Mouse (Mus musculus): ENCODE data around the gene 9930104L06Rik. TPM values are rescaled to one million over a fixed set of nuclear protein-coding genes. Genes with fewer than 3 reads are reported as not detected.

9930104L06Rik gene
- polyA plus RNA-seq (2014; fragmentation: Nextera tagmentation; extraction: Ambion mirVana) = 4.9 and 5.6 TPM in 2 replicates

- ATAC-seq (ENCODE audit: low FRiP score, low TSS enrichment) (peak; percentile 100), DNase-seq (peak; percentile 98)
- H3K27me3 ChIP-seq (ENCODE audit: control insufficient read depth, insufficient read depth, low read length) = no peaks in the 10 kb centered on the region
- WGBS = under 1% methylated on average over 52 of the region's 52 CpGs
- peaks cover 6% of the 10 kb centered on the region; the same call in 1 of the 2 replicates for H3K4me1 ChIP-seq (ENCODE audit: control insufficient read depth, insufficient read depth, low read length)
- H3K9ac ChIP-seq (replicated peaks; ENCODE audit: low read length) = peak within 1 kb of the TSS; percentile 54
- no peak within 1 kb of the TSS for H3K27ac ChIP-seq (replicated peaks; ENCODE audit: low read depth, low read length)
- peak within 1 kb of the TSS; percentile 65 for H3K4me3 ChIP-seq (replicated peaks; ENCODE audit: low read depth, low read length)
- no peaks in the 10 kb centered on the region for H3K9me3 ChIP-seq (ENCODE audit: control insufficient read depth, low read length)
- H3K36me3 ChIP-seq (ENCODE audit: control insufficient read depth, insufficient read depth, low read length) = peaks cover 28% of the 10 kb centered on the region
- H3K4me2 ChIP-seq (ENCODE audit: low read length) = peak within 1 kb of the TSS; percentile 88
These were observed at the start of gene 9930104L06Rik for GRCm38 (mm10) chr4:124936613-124937471. Gene 9930104L06Rik (plus strand): TSS chr4:124937048.

- H3K4me2 ChIP-seq (ENCODE audit: low read length) = no peak overlapping the region
- no peak overlapping the region for H3K27ac ChIP-seq (replicated peaks; ENCODE audit: low read depth, low read length)
- H3K36me3 ChIP-seq (ENCODE audit: control insufficient read depth, insufficient read depth, low read length) = no peaks in the 10 kb centered on the region
- H3K4me1 ChIP-seq (ENCODE audit: control insufficient read depth, insufficient read depth, low read length) = peaks cover 1% of the 10 kb centered on the region; the same call in 1 of the 2 replicates
- ATAC-seq (ENCODE audit: low FRiP score, low TSS enrichment) (no peak), DNase-seq (no peak)
- H3K4me3 ChIP-seq (replicated peaks; ENCODE audit: low read depth, low read length) = no peak overlapping the region
- no peaks in the 10 kb centered on the region for H3K9me3 ChIP-seq (ENCODE audit: control insufficient read depth, low read length)
- H3K9ac ChIP-seq (replicated peaks; ENCODE audit: low read length) = no peak overlapping the region
- H3K27me3 ChIP-seq (ENCODE audit: control insufficient read depth, insufficient read depth, low read length) = no peaks in the 10 kb centered on the region
- WGBS = 61% methylated on average over 7 of the region's 7 CpGs
These were observed 48.1 kb upstream of the 9930104L06Rik start for GRCm38 (mm10) chr4:124888702-124889101.

GRCm38 (mm10) chr4:124889935-124890334 is 46.9 kb upstream of the 9930104L06Rik start:
- peaks cover 5% of the 10 kb centered on the region; the same call in 1 of the 2 replicates for H3K4me1 ChIP-seq (ENCODE audit: control insufficient read depth, insufficient read depth, low read length)
- no peaks in the 10 kb centered on the region for H3K36me3 ChIP-seq (ENCODE audit: control insufficient read depth, insufficient read depth, low read length)
- no peak overlapping the region for H3K4me2 ChIP-seq (ENCODE audit: low read length)
- no peak overlapping the region for H3K4me3 ChIP-seq (replicated peaks; ENCODE audit: low read depth, low read length)
- H3K9me3 ChIP-seq (ENCODE audit: control insufficient read depth, low read length) = no peaks in the 10 kb centered on the region
- DNase-seq (no peak), ATAC-seq (ENCODE audit: low FRiP score, low TSS enrichment) (no peak)
- H3K27me3 ChIP-seq (ENCODE audit: control insufficient read depth, insufficient read depth, low read length) = peaks cover 6% of the 10 kb centered on the region; the same call in 1 of the 2 replicates
- H3K27ac ChIP-seq (replicated peaks; ENCODE audit: low read depth, low read length) = no peak overlapping the region
- 85% methylated on average over 2 of the region's 2 CpGs for WGBS
- no peak overlapping the region for H3K9ac ChIP-seq (replicated peaks; ENCODE audit: low read length)

- H3K4me1 ChIP-seq (ENCODE audit: control insufficient read depth, insufficient read depth, low read length) = peaks cover 5% of the 10 kb centered on the region; the same call in 1 of the 2 replicates
- 85% methylated on average over 5 of the region's 5 CpGs for WGBS
- no peaks in the 10 kb centered on the region for H3K36me3 ChIP-seq (ENCODE audit: control insufficient read depth, insufficient read depth, low read length)
- no peak overlapping the region for H3K4me2 ChIP-seq (ENCODE audit: low read length)
- ATAC-seq (ENCODE audit: low FRiP score, low TSS enrichment) = no peak
- H3K27me3 ChIP-seq (ENCODE audit: control insufficient read depth, insufficient read depth, low read length) = peaks cover 11% of the 10 kb centered on the region
- H3K9ac ChIP-seq (replicated peaks; ENCODE audit: low read length) = no peak overlapping the region
- no peak for DNase-seq
- no peak overlapping the region for H3K27ac ChIP-seq (replicated peaks; ENCODE audit: low read depth, low read length)
- H3K4me3 ChIP-seq (replicated peaks; ENCODE audit: low read depth, low read length) = no peak overlapping the region
- no peaks in the 10 kb centered on the region for H3K9me3 ChIP-seq (ENCODE audit: control insufficient read depth, low read length)
These were observed 46.0 kb upstream of the 9930104L06Rik start for GRCm38 (mm10) chr4:124890831-124891230.

GRCm38 (mm10) chr4:124893769-124894168 is 43.1 kb upstream of the 9930104L06Rik start:
- H3K36me3 ChIP-seq (ENCODE audit: control insufficient read depth, insufficient read depth, low read length) = no peaks in the 10 kb centered on the region
- peak overlapping the region; percentile 78 for H3K4me2 ChIP-seq (ENCODE audit: low read length)
- H3K9ac ChIP-seq (replicated peaks; ENCODE audit: low read length) = no peak overlapping the region
- H3K4me1 ChIP-seq (ENCODE audit: control insufficient read depth, insufficient read depth, low read length) = peaks cover 15% of the 10 kb centered on the region
- no peaks in the 10 kb centered on the region for H3K9me3 ChIP-seq (ENCODE audit: control insufficient read depth, low read length)
- no peak for DNase-seq
- H3K27ac ChIP-seq (replicated peaks; ENCODE audit: low read depth, low read length) = no peak overlapping the region
- 18% methylated on average over 6 of the region's 6 CpGs for WGBS
- H3K27me3 ChIP-seq (ENCODE audit: control insufficient read depth, insufficient read depth, low read length) = peaks cover 19% of the 10 kb centered on the region
- ATAC-seq (ENCODE audit: low FRiP score, low TSS enrichment) = no peak; the same call in 1 of the 2 replicates
- H3K4me3 ChIP-seq (replicated peaks; ENCODE audit: low read depth, low read length) = peak overlapping the region; percentile 45; the same call in 1 of the 2 replicates

- WGBS = 1% methylated on average over 83 of the region's 83 CpGs
- Histone ChIP-seq H3K4me1 (ENCODE audit: control insufficient read depth, insufficient read depth, low read length) (peaks cover 21% of the 10 kb centered on the region), H3K9ac (replicated peaks; ENCODE audit: low read length) (peak overlapping the region; percentile 68), H3K4me3 (replicated peaks; ENCODE audit: low read depth, low read length) (peak overlapping the region; percentile 45), H3K4me2 (ENCODE audit: low read length) (peak overlapping the region; percentile 78), H3K9me3 (ENCODE audit: control insufficient read depth, low read length) (no peaks in the 10 kb centered on the region), H3K27me3 (ENCODE audit: control insufficient read depth, insufficient read depth, low read length) (peaks cover 19% of the 10 kb centered on the region), H3K27ac (replicated peaks; ENCODE audit: low read depth, low read length) (peak overlapping the region; percentile 13; the same call in 1 of the 2 replicates), H3K36me3 (ENCODE audit: control insufficient read depth, insufficient read depth, low read length) (no peaks in the 10 kb centered on the region)
- DNase-seq = peak; percentile 86
- peak; percentile 80 for ATAC-seq (ENCODE audit: low FRiP score, low TSS enrichment)
These were observed 42.1 kb upstream of the 9930104L06Rik start for GRCm38 (mm10) chr4:124894508-124895428.

GRCm38 (mm10) chr4:124898428-124898827 is 38.4 kb upstream of the 9930104L06Rik start:
- 5% methylated on average over 10 of the region's 10 CpGs for WGBS
- Histone ChIP-seq H3K4me2 (ENCODE audit: low read length) (no peak overlapping the region), H3K9ac (replicated peaks; ENCODE audit: low read length) (no peak overlapping the region; the same call in 1 of the 2 replicates), H3K27ac (replicated peaks; ENCODE audit: low read depth, low read length) (0 out of 2 replicates have a peak overlapping the region, but pooled peaks have one; percentile 32), H3K4me1 (ENCODE audit: control insufficient read depth, insufficient read depth, low read length) (peaks cover 27% of the 10 kb centered on the region), H3K9me3 (ENCODE audit: control insufficient read depth, low read length) (no peaks in the 10 kb centered on the region), H3K36me3 (ENCODE audit: control insufficient read depth, insufficient read depth, low read length) (no peaks in the 10 kb centered on the region), H3K4me3 (replicated peaks; ENCODE audit: low read depth, low read length) (no peak overlapping the region), H3K27me3 (ENCODE audit: control insufficient read depth, insufficient read depth, low read length) (peaks cover 19% of the 10 kb centered on the region)
- DNase-seq (peak; percentile 47), ATAC-seq (ENCODE audit: low FRiP score, low TSS enrichment) (no peak)

- Histone ChIP-seq H3K9ac (replicated peaks; ENCODE audit: low read length) (no peak overlapping the region), H3K4me1 (ENCODE audit: control insufficient read depth, insufficient read depth, low read length) (peaks cover 22% of the 10 kb centered on the region), H3K36me3 (ENCODE audit: control insufficient read depth, insufficient read depth, low read length) (no peaks in the 10 kb centered on the region), H3K27ac (replicated peaks; ENCODE audit: low read depth, low read length) (no peak overlapping the region), H3K4me2 (ENCODE audit: low read length) (no peak overlapping the region), H3K9me3 (ENCODE audit: control insufficient read depth, low read length) (no peaks in the 10 kb centered on the region), H3K4me3 (replicated peaks; ENCODE audit: low read depth, low read length) (no peak overlapping the region), H3K27me3 (ENCODE audit: control insufficient read depth, insufficient read depth, low read length) (peaks cover 13% of the 10 kb centered on the region)
- DNase-seq = no peak
- no peak for ATAC-seq (ENCODE audit: low FRiP score, low TSS enrichment)
- WGBS = 57% methylated on average over 5 of the region's 5 CpGs
These were observed 36.9 kb upstream of the 9930104L06Rik start for GRCm38 (mm10) chr4:124899906-124900305.

All from midbrain, embryonic 14.5 days (tissue).